Mouse (Mus musculus): ENCODE results near the gene Scamp2. TPM values are rescaled to one million over a fixed set of nuclear protein-coding genes. Genes with fewer than 3 reads are reported as not detected.
A peak's percentile ranks its signal among the peaks of the same experiment; 100 is the strongest.

The Scamp2 gene
- polyA plus RNA-seq (2015; fragmentation: Nextera tagmentation; extraction: Ambion mirVana) = 56.5 and 63.9 TPM in 2 replicates

- Histone ChIP-seq H3K36me3 (ENCODE audit: poor library complexity, severe bottlenecking) (no peaks in the 10 kb centered on the region), H3K9me3 (replicated peaks) (no peaks in the 10 kb centered on the region), H3K4me1 (peaks cover 38% of the 10 kb centered on the region), H3K4me3 (peak within 1 kb of the TSS; percentile 63), H3K4me2 (peak within 1 kb of the TSS; percentile 77), H3K9ac (peak within 1 kb of the TSS; percentile 76), H3K27me3 (0 out of 2 replicates have a peak, but pooled peaks cover 3% of the 10 kb centered on the region), H3K27ac (peak within 1 kb of the TSS; percentile 52)
- WGBS = under 1% methylated on average over 37 of the region's 37 CpGs
- ATAC-seq = peak; percentile 100
Measured at GRCm38 (mm10) chr9:57560861-57561710, at the start of gene Scamp2. Gene Scamp2, plus strand, starts transcription at chr9:57560943.

- no peak overlapping the region for H3K4me2 ChIP-seq
- H3K27me3 ChIP-seq = no peaks in the 10 kb centered on the region
- H3K9ac ChIP-seq = no peak overlapping the region
- peak overlapping the region; percentile 19 for H3K27ac ChIP-seq
- peaks cover 8% of the 10 kb centered on the region for H3K4me1 ChIP-seq
- H3K36me3 ChIP-seq (ENCODE audit: poor library complexity, severe bottlenecking) = no peaks in the 10 kb centered on the region
- peak; percentile 17; the same call in 1 of the 2 replicates for ATAC-seq
- H3K4me3 ChIP-seq = no peak overlapping the region
- 10% methylated on average over 3 of the region's 3 CpGs for WGBS
- no peaks in the 10 kb centered on the region for H3K9me3 ChIP-seq (replicated peaks)
Measured at GRCm38 (mm10) chr9:57517113-57517512, 43.6 kb upstream of the Scamp2 start.

DNA sequence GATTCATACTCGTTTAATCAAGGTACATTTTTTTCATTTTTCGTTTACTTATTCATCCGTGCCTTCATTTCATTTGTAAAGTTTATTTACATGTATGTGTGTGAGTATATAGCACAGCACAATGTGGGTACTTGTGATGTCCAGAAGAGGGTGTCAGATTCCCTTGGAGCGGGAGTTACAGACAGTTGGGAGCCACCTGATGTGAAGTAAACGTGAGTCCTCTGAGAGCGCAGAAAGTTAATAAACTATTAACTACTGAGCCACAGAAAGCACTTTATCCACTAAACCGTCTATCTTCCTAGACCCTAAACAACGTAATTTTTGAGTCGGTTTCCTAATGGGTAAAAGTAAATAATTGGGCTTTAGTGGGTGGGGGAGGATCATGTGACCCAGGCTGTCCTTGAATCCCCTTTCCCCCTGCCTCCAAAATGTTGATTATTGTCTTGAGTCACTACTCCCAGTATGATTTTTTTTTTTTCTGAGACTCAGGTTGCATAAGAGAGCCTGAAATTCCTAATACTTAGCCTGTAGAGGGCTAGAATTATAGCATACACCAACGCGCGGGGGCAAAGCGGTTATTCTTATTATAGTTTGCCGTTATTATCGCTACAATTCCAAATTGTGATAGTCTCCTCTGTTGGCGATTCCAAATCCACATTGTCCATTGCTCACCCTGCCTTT, 40.2 kb upstream of the Scamp2 start:
- H3K27ac ChIP-seq = peak overlapping the region; percentile 85
- no peaks in the 10 kb centered on the region for H3K9me3 ChIP-seq (replicated peaks)
- peak; percentile 46 for ATAC-seq
- peak overlapping the region; percentile 74 for H3K4me2 ChIP-seq
- peaks cover 36% of the 10 kb centered on the region for H3K4me1 ChIP-seq
- H3K4me3 ChIP-seq = peak overlapping the region; percentile 97
- no peaks in the 10 kb centered on the region for H3K27me3 ChIP-seq
- WGBS = 23% methylated on average over 16 of the region's 16 CpGs
- H3K9ac ChIP-seq = peak overlapping the region; percentile 99
- no peaks in the 10 kb centered on the region for H3K36me3 ChIP-seq (ENCODE audit: poor library complexity, severe bottlenecking)

DNA sequence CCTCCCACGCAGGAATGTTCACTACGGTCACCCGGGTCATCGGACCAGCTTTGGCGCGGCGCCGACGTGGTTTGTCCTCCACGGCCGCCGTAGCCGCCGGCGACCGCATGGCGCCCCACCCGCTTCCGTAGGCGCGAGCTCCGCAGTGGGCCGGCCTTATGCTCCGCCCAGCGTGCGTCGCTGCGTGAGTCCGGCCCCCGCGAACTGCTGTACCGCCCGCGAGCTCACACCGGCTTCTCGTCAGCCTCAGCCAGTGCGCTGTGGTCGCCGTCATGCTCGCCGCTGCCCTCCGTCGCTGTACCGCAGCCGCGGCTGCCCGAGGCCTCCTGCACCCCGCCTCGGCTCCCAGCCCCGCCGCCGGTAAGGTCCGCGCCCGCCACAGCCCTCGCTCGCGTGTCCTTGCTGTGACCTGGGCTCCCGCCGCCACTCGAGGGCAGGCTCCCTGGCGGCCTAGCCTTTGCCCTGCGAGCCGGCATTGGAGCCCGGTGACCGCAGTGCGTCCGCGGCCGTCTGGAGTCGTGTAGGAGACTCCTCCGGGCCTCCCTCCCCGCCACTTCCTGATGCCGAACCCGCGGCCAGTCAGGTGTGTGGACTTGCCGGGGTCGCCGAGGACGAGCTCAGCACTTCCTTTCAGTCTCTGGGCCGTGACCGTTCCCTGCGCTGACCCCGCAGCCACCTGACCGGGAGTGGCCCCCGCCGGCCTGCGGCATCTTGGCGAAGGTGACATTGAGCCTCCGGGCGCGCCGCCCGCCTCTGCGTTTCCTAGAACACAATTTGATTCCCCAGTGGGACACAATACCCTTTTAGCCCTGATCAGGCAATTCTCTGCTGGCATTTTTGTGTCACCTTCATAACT, 39.5 kb upstream of the Scamp2 start, which contains the start of gene Cox5a:
TSS of gene Cox5a (plus strand) at position 219 of the 856 bp plus-strand sequence.
- Histone ChIP-seq H3K27ac (peak within 1 kb of the TSS; percentile 85), H3K9me3 (replicated peaks) (no peaks in the 10 kb centered on the region), H3K4me2 (peak within 1 kb of the TSS; percentile 74), H3K9ac (peak within 1 kb of the TSS; percentile 99), H3K36me3 (ENCODE audit: poor library complexity, severe bottlenecking) (no peaks in the 10 kb centered on the region), H3K4me3 (peak within 1 kb of the TSS; percentile 97), H3K4me1 (peaks cover 40% of the 10 kb centered on the region), H3K27me3 (no peaks in the 10 kb centered on the region)
- ATAC-seq = peak; percentile 97
- under 1% methylated on average over 94 of the region's 95 CpGs for WGBS

- WGBS = 40% methylated on average over 7 of the region's 7 CpGs
- Histone ChIP-seq H3K27ac (peak overlapping the region; percentile 85; the same call in 1 of the 2 replicates), H3K4me3 (peak overlapping the region; percentile 97), H3K4me1 (peaks cover 40% of the 10 kb centered on the region), H3K9me3 (replicated peaks) (no peaks in the 10 kb centered on the region), H3K36me3 (ENCODE audit: poor library complexity, severe bottlenecking) (no peaks in the 10 kb centered on the region), H3K9ac (peak overlapping the region; percentile 99), H3K27me3 (no peaks in the 10 kb centered on the region), H3K4me2 (peak overlapping the region; percentile 74)
- no peak for ATAC-seq
Measured at GRCm38 (mm10) chr9:57522114-57522860, 38.5 kb upstream of the Scamp2 start.

DNA sequence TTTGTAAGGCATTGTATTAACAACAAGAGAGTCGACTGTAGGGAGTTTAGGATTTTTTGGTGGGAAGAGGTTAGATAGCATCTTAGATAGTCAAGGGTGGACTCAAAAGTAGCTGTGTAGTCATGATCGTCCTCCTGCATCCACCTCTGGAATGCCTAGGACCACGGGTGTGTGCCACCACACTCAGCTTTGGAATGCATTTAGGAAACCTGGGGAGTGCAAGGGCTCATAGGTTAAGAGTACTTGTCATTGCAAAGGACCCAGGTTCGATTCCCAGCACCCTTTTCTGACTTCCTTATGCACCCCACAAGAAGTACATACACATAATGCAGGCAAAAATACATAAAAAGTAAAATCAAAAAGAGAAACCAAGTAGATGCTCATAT, 37.9 kb upstream of the Scamp2 start:
- Histone ChIP-seq H3K27ac (no peak overlapping the region), H3K36me3 (ENCODE audit: poor library complexity, severe bottlenecking) (no peaks in the 10 kb centered on the region), H3K9ac (peak overlapping the region; percentile 99), H3K4me3 (peak overlapping the region; percentile 97), H3K27me3 (no peaks in the 10 kb centered on the region), H3K4me1 (peaks cover 40% of the 10 kb centered on the region), H3K4me2 (peak overlapping the region; percentile 74), H3K9me3 (replicated peaks) (no peaks in the 10 kb centered on the region)
- 92% methylated on average over 4 of the region's 4 CpGs for WGBS
- ATAC-seq = no peak

- Histone ChIP-seq H3K27ac (no peak overlapping the region), H3K36me3 (ENCODE audit: poor library complexity, severe bottlenecking) (0 out of 2 replicates have a peak, but pooled peaks cover 2% of the 10 kb centered on the region), H3K4me3 (no peak overlapping the region), H3K9ac (no peak overlapping the region), H3K4me2 (no peak overlapping the region), H3K27me3 (no peaks in the 10 kb centered on the region), H3K9me3 (replicated peaks) (no peaks in the 10 kb centered on the region), H3K4me1 (peaks cover 49% of the 10 kb centered on the region)
- 88% methylated on average over 1 of the region's 1 CpGs for WGBS
- ATAC-seq = no peak
Measured at GRCm38 (mm10) chr9:57523754-57524153, 37.0 kb upstream of the Scamp2 start.

DNA sequence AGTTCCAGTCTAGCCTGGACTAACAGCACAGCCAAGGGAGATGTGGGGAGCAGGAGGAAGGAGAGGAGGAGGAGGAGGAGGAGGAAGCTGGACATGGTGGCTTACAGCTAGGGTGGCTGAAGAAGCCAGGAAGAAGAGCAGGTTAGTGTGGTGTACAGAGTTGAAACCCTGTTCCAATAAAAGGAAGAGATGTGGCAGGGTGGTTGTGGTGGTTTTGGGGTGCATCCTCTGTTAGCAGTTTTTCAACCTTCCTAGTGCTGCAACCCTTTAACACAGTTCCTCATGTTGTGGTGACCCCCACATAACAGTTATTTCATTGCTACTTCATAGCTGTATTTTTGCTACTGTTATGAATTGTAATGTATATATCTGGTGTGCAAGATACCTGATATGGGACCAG, 36.3 kb upstream of the Scamp2 start:
- Histone ChIP-seq H3K27me3 (no peaks in the 10 kb centered on the region), H3K9ac (no peak overlapping the region; the same call in 1 of the 2 replicates), H3K36me3 (ENCODE audit: poor library complexity, severe bottlenecking) (peaks cover 7% of the 10 kb centered on the region; the same call in 1 of the 2 replicates), H3K4me1 (peaks cover 50% of the 10 kb centered on the region), H3K4me3 (no peak overlapping the region), H3K9me3 (replicated peaks) (no peaks in the 10 kb centered on the region), H3K4me2 (no peak overlapping the region), H3K27ac (no peak overlapping the region)
- ATAC-seq = no peak

GRCm38 (mm10) chr9:57525516-57525915, 35.2 kb upstream of the Scamp2 start:
- no peak overlapping the region for H3K9ac ChIP-seq
- no peaks in the 10 kb centered on the region for H3K9me3 ChIP-seq (replicated peaks)
- WGBS = 86% methylated on average over 2 of the region's 2 CpGs
- peaks cover 10% of the 10 kb centered on the region; the same call in 1 of the 2 replicates for H3K36me3 ChIP-seq (ENCODE audit: poor library complexity, severe bottlenecking)
- ATAC-seq = no peak
- H3K4me3 ChIP-seq = no peak overlapping the region
- peaks cover 48% of the 10 kb centered on the region for H3K4me1 ChIP-seq
- no peak overlapping the region for H3K4me2 ChIP-seq
- H3K27ac ChIP-seq = no peak overlapping the region
- no peaks in the 10 kb centered on the region for H3K27me3 ChIP-seq

GRCm38 (mm10) chr9:57526435-57526834, 34.3 kb upstream of the Scamp2 start:
- Histone ChIP-seq H3K4me1 (peaks cover 46% of the 10 kb centered on the region), H3K36me3 (ENCODE audit: poor library complexity, severe bottlenecking) (peaks cover 17% of the 10 kb centered on the region), H3K4me3 (no peak overlapping the region), H3K27ac (no peak overlapping the region), H3K27me3 (no peaks in the 10 kb centered on the region), H3K9me3 (replicated peaks) (no peaks in the 10 kb centered on the region), H3K9ac (no peak overlapping the region), H3K4me2 (no peak overlapping the region)
- no peak for ATAC-seq

DNA sequence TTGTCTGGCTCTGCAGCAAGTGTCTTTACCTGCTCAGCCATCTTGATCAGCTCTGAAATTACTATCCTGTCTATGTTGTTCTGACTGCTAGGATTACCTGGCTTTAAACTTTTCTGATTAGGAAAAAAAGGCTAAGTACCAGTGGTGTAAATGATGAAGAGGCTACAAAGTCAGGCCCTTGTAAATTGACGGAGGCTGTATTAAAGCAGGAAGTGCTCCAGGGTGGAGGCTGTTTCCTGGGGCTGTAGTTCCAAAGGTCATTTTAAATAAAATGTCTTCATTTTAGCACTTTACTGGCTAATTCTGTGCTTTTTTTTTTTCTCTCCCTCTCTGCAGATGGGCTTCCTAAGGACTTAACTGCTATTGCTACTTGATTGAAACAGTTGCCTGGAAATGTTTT, 28.8 kb upstream of the Scamp2 start:
- Histone ChIP-seq H3K27me3 (no peaks in the 10 kb centered on the region), H3K4me1 (peaks cover 16% of the 10 kb centered on the region), H3K36me3 (ENCODE audit: poor library complexity, severe bottlenecking) (peaks cover 55% of the 10 kb centered on the region), H3K27ac (no peak overlapping the region), H3K4me2 (no peak overlapping the region), H3K4me3 (no peak overlapping the region), H3K9me3 (replicated peaks) (no peaks in the 10 kb centered on the region), H3K9ac (no peak overlapping the region)
- ATAC-seq = no peak
- 91% methylated on average over 1 of the region's 1 CpGs for WGBS

Data from forebrain, embryonic 13.5 days (tissue).